Mouse (Mus musculus): Measurements from ENCODE around the gene Pbx4. TPM values are rescaled to one million over a fixed set of nuclear protein-coding genes. Genes with fewer than 3 reads are reported as not detected.

The Pbx4 gene
- polyA plus RNA-seq, 1 experiment from 2014 or later, result 2.9 TPM

DNA sequence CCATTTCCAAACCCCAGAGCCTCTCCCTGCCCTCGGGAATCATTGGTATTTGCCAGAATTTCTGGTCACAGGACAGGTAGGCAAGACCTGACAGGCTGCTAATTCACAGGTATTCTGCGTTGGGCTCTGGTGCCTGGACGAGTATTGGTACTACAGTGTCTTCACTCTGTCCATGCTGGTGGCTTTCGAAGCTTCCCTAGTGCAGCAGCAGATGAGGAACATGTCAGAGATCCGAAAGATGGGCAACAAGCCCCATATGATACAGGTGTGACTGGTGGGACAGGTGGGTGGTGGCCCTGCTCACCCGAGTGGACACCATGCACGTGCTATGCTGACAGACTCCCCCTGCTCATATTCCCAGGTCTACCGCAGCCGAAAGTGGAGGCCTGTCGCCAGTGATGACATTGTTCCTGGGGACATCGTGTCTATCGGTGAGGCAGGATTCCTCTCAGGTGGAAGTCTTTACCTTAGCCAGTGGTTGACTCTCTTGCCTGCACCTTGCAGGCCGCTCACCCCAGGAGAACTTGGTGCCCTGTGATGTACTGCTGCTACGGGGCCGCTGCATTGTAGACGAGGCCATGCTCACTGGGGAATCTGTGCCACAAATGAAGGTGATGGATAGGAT, 35.5 kb upstream of the Pbx4 start:
- Histone ChIP-seq H3K4me2 (ENCODE audit: low read depth, low read length) (no peak overlapping the region), H3K9ac (ENCODE audit: low read depth, low read length) (no peak overlapping the region), H3K27ac (ENCODE audit: low read length) (no peak overlapping the region), H3K27me3 (replicated peaks; ENCODE audit: control insufficient read depth, insufficient read depth, low read length) (no peaks in the 10 kb centered on the region), H3K4me1 (ENCODE audit: control insufficient read depth, insufficient read depth, low read length) (peaks cover 16% of the 10 kb centered on the region), H3K4me3 (ENCODE audit: low read length) (no peak overlapping the region), H3K9me3 (ENCODE audit: control insufficient read depth, low read length) (no peaks in the 10 kb centered on the region), H3K36me3 (ENCODE audit: control insufficient read depth, insufficient read depth, low read length) (peaks cover 30% of the 10 kb centered on the region)
- ATAC-seq, result no peak
- 97% methylated on average over 16 of the region's 16 CpGs for WGBS

DNA sequence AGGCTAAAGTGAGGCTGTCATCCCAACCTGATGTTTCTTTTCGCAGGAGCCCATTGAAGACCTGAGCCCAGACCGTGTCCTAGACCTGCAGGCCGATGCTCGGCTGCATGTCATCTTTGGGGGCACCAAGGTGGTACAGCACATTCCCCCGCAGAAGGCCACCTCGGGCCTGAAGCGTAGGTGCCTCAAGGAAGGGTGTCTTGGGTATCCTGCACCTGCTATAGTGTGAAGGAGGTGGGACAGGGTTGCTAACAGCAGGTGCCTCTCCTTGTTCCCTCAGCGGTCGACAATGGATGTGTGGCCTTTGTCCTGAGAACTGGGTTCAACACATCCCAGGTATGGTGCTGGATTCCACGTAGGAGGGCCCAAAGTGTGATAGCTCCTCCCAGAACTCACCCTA, 34.6 kb upstream of the Pbx4 start:
- Histone ChIP-seq H3K4me2 (ENCODE audit: low read depth, low read length) (no peak overlapping the region), H3K27ac (ENCODE audit: low read length) (no peak overlapping the region), H3K4me3 (ENCODE audit: low read length) (no peak overlapping the region), H3K4me1 (ENCODE audit: control insufficient read depth, insufficient read depth, low read length) (peaks cover 9% of the 10 kb centered on the region), H3K36me3 (ENCODE audit: control insufficient read depth, insufficient read depth, low read length) (peaks cover 39% of the 10 kb centered on the region), H3K9me3 (ENCODE audit: control insufficient read depth, low read length) (no peaks in the 10 kb centered on the region), H3K9ac (ENCODE audit: low read depth, low read length) (no peak overlapping the region), H3K27me3 (replicated peaks; ENCODE audit: control insufficient read depth, insufficient read depth, low read length) (no peaks in the 10 kb centered on the region)
- ATAC-seq, result no peak
- WGBS, result 91% methylated on average over 10 of the region's 10 CpGs

DNA sequence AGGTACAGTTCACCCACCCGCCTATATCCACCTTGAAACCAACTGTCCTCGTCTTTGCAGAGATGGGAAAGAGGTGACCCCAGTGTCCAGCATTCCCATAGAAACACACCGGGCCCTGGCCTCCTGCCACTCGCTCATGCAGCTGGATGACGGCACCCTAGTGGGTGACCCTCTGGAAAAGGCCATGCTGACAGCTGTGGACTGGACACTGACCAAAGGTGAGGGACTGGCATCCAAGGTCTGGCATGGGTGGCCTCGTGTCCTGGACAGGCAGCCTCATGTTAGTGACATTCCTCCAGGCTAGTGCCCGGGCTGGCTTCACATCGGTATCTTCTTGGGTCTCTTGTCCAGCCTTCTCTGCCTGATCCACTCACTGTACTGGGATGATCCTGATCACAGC, 33.0 kb upstream of the Pbx4 start:
- Histone ChIP-seq H3K27ac (ENCODE audit: low read length) (no peak overlapping the region), H3K4me2 (ENCODE audit: low read depth, low read length) (no peak overlapping the region), H3K9me3 (ENCODE audit: control insufficient read depth, low read length) (no peaks in the 10 kb centered on the region), H3K4me1 (ENCODE audit: control insufficient read depth, insufficient read depth, low read length) (no peaks in the 10 kb centered on the region), H3K4me3 (ENCODE audit: low read length) (no peak overlapping the region), H3K36me3 (ENCODE audit: control insufficient read depth, insufficient read depth, low read length) (peaks cover 46% of the 10 kb centered on the region), H3K9ac (ENCODE audit: low read depth, low read length) (no peak overlapping the region), H3K27me3 (replicated peaks; ENCODE audit: control insufficient read depth, insufficient read depth, low read length) (no peaks in the 10 kb centered on the region)
- ATAC-seq, result no peak
- WGBS, result 94% methylated on average over 8 of the region's 8 CpGs

DNA sequence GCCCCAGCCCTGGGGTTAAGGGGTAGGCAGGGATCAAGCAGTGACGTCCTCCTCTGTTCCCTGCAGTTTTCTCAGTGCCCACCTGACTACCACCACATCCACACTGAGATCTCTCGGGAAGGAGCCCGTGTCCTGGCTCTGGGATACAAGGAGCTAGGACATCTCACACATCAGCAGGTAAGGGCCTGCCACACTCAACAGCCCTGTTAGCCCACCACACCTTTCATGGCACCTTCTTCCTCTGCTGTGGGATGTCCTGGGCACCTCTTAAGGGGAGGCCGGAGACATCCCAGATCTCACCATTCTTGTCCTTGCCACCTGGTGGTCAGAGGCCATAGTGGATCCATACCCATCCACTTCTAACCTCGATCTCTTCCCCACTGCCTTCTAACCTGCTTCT, 32.3 kb upstream of the Pbx4 start:
- Histone ChIP-seq H3K4me1 (ENCODE audit: control insufficient read depth, insufficient read depth, low read length) (no peaks in the 10 kb centered on the region), H3K4me3 (ENCODE audit: low read length) (no peak overlapping the region), H3K9me3 (ENCODE audit: control insufficient read depth, low read length) (no peaks in the 10 kb centered on the region), H3K9ac (ENCODE audit: low read depth, low read length) (no peak overlapping the region), H3K27ac (ENCODE audit: low read length) (no peak overlapping the region), H3K4me2 (ENCODE audit: low read depth, low read length) (no peak overlapping the region), H3K27me3 (replicated peaks; ENCODE audit: control insufficient read depth, insufficient read depth, low read length) (no peaks in the 10 kb centered on the region), H3K36me3 (ENCODE audit: control insufficient read depth, insufficient read depth, low read length) (peaks cover 46% of the 10 kb centered on the region)
- 90% methylated on average over 5 of the region's 5 CpGs for WGBS
- ATAC-seq, result no peak

DNA sequence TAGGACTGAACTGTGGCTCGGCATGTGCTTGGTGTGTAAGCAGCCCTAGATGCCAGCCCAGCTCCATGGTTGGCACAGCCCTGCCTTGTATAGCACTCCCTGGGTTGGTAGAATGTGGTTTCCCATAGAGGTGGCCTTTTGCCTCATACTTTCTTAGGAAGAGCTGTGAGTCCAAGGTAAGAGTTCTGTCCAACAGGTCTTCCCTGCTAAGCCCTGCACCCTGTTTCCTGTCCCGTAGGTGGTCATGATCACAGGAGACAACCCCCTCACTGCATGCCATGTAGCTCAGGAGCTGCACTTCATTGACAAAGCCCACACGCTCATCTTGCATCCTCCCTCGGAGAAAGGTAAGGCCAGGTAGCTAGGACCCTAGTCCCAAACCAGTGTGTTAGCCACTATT, 30.5 kb upstream of the Pbx4 start:
- Histone ChIP-seq H3K27me3 (replicated peaks; ENCODE audit: control insufficient read depth, insufficient read depth, low read length) (no peaks in the 10 kb centered on the region), H3K4me3 (ENCODE audit: low read length) (no peak overlapping the region), H3K36me3 (ENCODE audit: control insufficient read depth, insufficient read depth, low read length) (peaks cover 52% of the 10 kb centered on the region), H3K27ac (ENCODE audit: low read length) (no peak overlapping the region), H3K4me1 (ENCODE audit: control insufficient read depth, insufficient read depth, low read length) (no peaks in the 10 kb centered on the region), H3K9ac (ENCODE audit: low read depth, low read length) (no peak overlapping the region), H3K9me3 (ENCODE audit: control insufficient read depth, low read length) (no peaks in the 10 kb centered on the region), H3K4me2 (ENCODE audit: low read depth, low read length) (no peak overlapping the region)
- ATAC-seq, result no peak
- WGBS, result 91% methylated on average over 4 of the region's 4 CpGs

DNA sequence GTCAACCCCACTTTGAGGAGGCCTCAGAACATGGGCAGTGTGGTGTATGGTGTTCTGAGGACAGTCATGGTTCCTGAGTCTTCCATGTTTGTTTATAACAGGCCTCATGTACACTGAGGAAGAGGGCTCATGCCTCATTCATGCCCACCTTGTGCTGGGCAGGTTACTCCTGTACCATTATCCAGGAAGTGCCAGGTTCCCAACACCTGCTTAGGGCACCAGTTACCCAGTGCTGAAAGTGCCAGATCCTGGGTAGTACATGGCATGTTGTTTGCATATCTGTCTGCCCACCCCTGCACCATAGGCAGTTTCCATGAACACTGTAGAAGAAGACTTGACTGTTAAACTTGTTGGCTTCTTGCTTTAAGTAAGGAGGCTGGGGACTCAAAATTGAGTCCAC, 30.1 kb upstream of the Pbx4 start:
- ATAC-seq, result no peak
- Histone ChIP-seq H3K4me2 (ENCODE audit: low read depth, low read length) (no peak overlapping the region), H3K4me3 (ENCODE audit: low read length) (no peak overlapping the region)

DNA sequence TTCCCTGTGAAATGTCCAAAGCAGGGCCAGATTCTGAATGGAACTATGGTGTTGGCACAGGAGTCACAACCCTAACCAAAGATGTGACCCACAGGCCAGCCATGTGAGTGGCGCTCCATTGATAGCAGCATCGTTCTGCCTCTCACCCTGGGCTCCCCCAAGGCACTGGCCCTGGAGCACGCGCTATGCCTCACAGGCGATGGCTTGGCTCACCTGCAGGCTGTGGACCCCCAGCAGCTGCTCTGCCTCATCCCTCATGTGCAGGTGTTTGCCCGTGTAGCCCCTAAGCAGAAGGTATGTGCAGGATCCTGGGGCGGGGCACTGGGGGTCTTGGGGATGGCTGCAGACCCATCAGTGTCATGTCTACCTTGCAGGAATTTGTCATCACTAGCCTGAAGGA, 28.9 kb upstream of the Pbx4 start:
- H3K27me3 ChIP-seq (replicated peaks; ENCODE audit: control insufficient read depth, insufficient read depth, low read length), result no peaks in the 10 kb centered on the region
- H3K9ac ChIP-seq (ENCODE audit: low read depth, low read length), result no peak overlapping the region
- H3K27ac ChIP-seq (ENCODE audit: low read length), result no peak overlapping the region
- WGBS, result 93% methylated on average over 7 of the region's 7 CpGs
- no peak for ATAC-seq
- H3K4me2 ChIP-seq (ENCODE audit: low read depth, low read length), result no peak overlapping the region
- no peaks in the 10 kb centered on the region for H3K9me3 ChIP-seq (ENCODE audit: control insufficient read depth, low read length)
- H3K4me3 ChIP-seq (ENCODE audit: low read length), result no peak overlapping the region
- H3K4me1 ChIP-seq (ENCODE audit: control insufficient read depth, insufficient read depth, low read length), result 0 out of 2 replicates have a peak, but pooled peaks cover 1% of the 10 kb centered on the region
- peaks cover 47% of the 10 kb centered on the region for H3K36me3 ChIP-seq (ENCODE audit: control insufficient read depth, insufficient read depth, low read length)

More for the DNA sequence above, 30.1 kb upstream of the Pbx4 start:
- no peaks in the 10 kb centered on the region for H3K27me3 ChIP-seq (replicated peaks; ENCODE audit: control insufficient read depth, insufficient read depth, low read length)
- H3K4me1 ChIP-seq (ENCODE audit: control insufficient read depth, insufficient read depth, low read length), result no peaks in the 10 kb centered on the region
- H3K36me3 ChIP-seq (ENCODE audit: control insufficient read depth, insufficient read depth, low read length), result peaks cover 56% of the 10 kb centered on the region
- no peaks in the 10 kb centered on the region for H3K9me3 ChIP-seq (ENCODE audit: control insufficient read depth, low read length)
- H3K9ac ChIP-seq (ENCODE audit: low read depth, low read length), result no peak overlapping the region
- H3K27ac ChIP-seq (ENCODE audit: low read length), result no peak overlapping the region

DNA sequence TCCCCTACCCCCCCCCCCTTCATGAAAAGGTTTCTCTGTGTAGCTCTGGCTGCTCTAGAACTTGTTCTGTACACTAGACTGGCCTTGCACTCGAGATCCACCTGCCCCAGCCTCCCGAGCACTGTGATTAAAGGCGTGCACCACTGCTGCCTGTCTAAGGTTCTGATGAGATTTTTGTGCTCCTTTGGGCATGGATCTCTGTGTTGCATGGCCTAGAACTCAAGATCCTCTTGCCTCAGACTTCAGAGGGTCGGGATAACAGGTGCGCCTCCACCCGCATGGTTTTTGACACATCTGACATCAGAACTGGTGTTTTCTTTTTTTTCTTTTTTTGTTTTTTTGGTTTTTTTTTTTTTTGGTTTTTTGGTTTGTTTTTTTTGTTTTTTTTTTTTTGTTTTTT, 27.8 kb upstream of the Pbx4 start:
- no peak for ATAC-seq
- H3K36me3 ChIP-seq (ENCODE audit: control insufficient read depth, insufficient read depth, low read length), result peaks cover 40% of the 10 kb centered on the region
- H3K27ac ChIP-seq (ENCODE audit: low read length), result no peak overlapping the region
- no peaks in the 10 kb centered on the region for H3K9me3 ChIP-seq (ENCODE audit: control insufficient read depth, low read length)
- no peak overlapping the region for H3K4me2 ChIP-seq (ENCODE audit: low read depth, low read length)
- no peak overlapping the region for H3K4me3 ChIP-seq (ENCODE audit: low read length)
- 92% methylated on average over 6 of the region's 6 CpGs for WGBS
- 0 out of 2 replicates have a peak, but pooled peaks cover 3% of the 10 kb centered on the region for H3K4me1 ChIP-seq (ENCODE audit: control insufficient read depth, insufficient read depth, low read length)
- H3K27me3 ChIP-seq (replicated peaks; ENCODE audit: control insufficient read depth, insufficient read depth, low read length), result no peaks in the 10 kb centered on the region
- no peak overlapping the region for H3K9ac ChIP-seq (ENCODE audit: low read depth, low read length)

DNA sequence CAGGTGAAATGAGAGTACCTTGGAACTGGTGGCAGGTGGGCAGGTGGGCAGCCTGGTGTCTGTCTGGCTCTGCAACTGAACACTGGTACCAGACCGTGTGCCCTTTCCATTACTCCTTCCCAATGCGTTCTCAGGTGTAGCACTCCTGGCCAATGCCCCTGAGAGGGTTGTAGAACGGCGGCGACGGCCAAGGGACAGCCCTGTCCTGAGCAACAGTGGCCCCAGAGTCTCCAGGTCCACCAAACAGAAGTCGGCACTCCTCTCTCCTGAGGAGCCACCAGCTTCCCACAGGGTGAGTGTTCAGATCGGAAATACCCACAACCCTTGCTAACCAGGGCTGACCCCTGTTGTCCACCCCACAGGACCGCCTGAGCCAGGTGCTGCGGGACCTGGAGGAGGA, 27.2 kb upstream of the Pbx4 start:
- Histone ChIP-seq H3K4me3 (ENCODE audit: low read length) (no peak overlapping the region), H3K9me3 (ENCODE audit: control insufficient read depth, low read length) (no peaks in the 10 kb centered on the region), H3K4me1 (ENCODE audit: control insufficient read depth, insufficient read depth, low read length) (0 out of 2 replicates have a peak, but pooled peaks cover 3% of the 10 kb centered on the region), H3K27me3 (replicated peaks; ENCODE audit: control insufficient read depth, insufficient read depth, low read length) (no peaks in the 10 kb centered on the region), H3K36me3 (ENCODE audit: control insufficient read depth, insufficient read depth, low read length) (peaks cover 40% of the 10 kb centered on the region), H3K27ac (ENCODE audit: low read length) (no peak overlapping the region), H3K9ac (ENCODE audit: low read depth, low read length) (no peak overlapping the region), H3K4me2 (ENCODE audit: low read depth, low read length) (no peak overlapping the region)
- ATAC-seq, result no peak
- WGBS, result 93% methylated on average over 10 of the region's 10 CpGs

DNA sequence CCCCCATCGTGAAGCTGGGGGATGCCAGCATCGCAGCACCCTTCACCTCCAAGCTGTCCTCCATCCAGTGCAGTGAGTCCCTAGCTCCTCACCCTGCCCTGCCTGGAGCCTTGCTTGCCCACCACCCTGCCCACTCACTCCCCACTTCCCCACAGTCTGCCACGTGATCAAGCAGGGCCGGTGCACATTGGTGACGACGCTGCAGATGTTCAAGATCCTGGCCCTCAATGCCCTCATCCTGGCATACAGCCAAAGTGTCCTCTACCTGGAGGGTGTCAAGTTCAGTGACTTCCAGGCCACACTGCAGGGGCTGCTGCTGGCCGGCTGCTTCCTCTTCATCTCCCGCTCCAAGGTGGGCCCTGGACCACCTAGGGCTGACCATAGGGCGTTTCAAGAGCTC, 26.8 kb upstream of the Pbx4 start:
- 94% methylated on average over 9 of the region's 9 CpGs for WGBS
- Histone ChIP-seq H3K4me2 (ENCODE audit: low read depth, low read length) (no peak overlapping the region), H3K36me3 (ENCODE audit: control insufficient read depth, insufficient read depth, low read length) (peaks cover 39% of the 10 kb centered on the region), H3K27ac (ENCODE audit: low read length) (no peak overlapping the region), H3K4me3 (ENCODE audit: low read length) (no peak overlapping the region), H3K9me3 (ENCODE audit: control insufficient read depth, low read length) (no peaks in the 10 kb centered on the region), H3K4me1 (ENCODE audit: control insufficient read depth, insufficient read depth, low read length) (0 out of 2 replicates have a peak, but pooled peaks cover 3% of the 10 kb centered on the region), H3K27me3 (replicated peaks; ENCODE audit: control insufficient read depth, insufficient read depth, low read length) (no peaks in the 10 kb centered on the region), H3K9ac (ENCODE audit: low read depth, low read length) (no peak overlapping the region)
- no peak for ATAC-seq
